Mouse (Mus musculus) neural tube, embryonic 12.5 days (tissue): ENCODE data around the gene Dlgap4. TPM values are rescaled to one million over a fixed set of nuclear protein-coding genes. Genes with fewer than 3 reads are reported as not detected.

Source experiments
- ATAC-seq: fragments of 200-750 bp; cut with Nextera tagmentation; 2 replicates; pipeline ENCODE4 v1.8.0; 2017; ENCODE audit warnings: low read depth, mild to moderate bottlenecking, moderate TSS enrichment, moderate library complexity; ENCODE audit not compliant: low FRiP score
- H3K27ac ChIP-seq: fragments of 300-500 bp; sonication (generic); 2 replicates; pipeline ENCODE4 v1.5.1; 2016
- H3K27me3 ChIP-seq: fragments of 300-500 bp; sonication (generic); replicated peaks from 2 replicates; pipeline ENCODE4 v1.6.1; 2016; ENCODE audit warnings: mild to moderate bottlenecking
- H3K36me3 ChIP-seq: fragments of 300-500 bp; sonication (generic); 2 replicates; pipeline ENCODE4 v1.6.1; 2016; ENCODE audit warnings: mild to moderate bottlenecking
- H3K4me1 ChIP-seq: fragments of 300-500 bp; sonication (generic); 2 replicates; pipeline ENCODE4 v1.6.1; 2016
- H3K4me2 ChIP-seq: fragments of 300-500 bp; sonication (generic); replicated peaks from 2 replicates; pipeline ENCODE4 v1.6.1; 2016; ENCODE audit warnings: mild to moderate bottlenecking
- H3K4me3 ChIP-seq: fragments of 300-500 bp; sonication (generic); 2 replicates; pipeline ENCODE4 v1.5.1; 2016
- H3K9ac ChIP-seq: fragments of 300-500 bp; sonication (generic); 2 replicates; pipeline ENCODE4 v1.6.1; 2016; ENCODE audit warnings: mild to moderate bottlenecking
- H3K9me3 ChIP-seq: fragments of 300-500 bp; sonication (generic); 2 replicates; pipeline ENCODE4 v1.6.1; 2016; ENCODE audit warnings: mild to moderate bottlenecking
- WGBS: fragments of 180-500 bp; shearing (Covaris S2); methylation state at CpG from one replicate; pipeline ENCODE4 v1.1.7; 2016; 5-methylcytosine and 5-hydroxymethylcytosine counted together
- polyA plus RNA-seq: library from polyadenylated mRNA; unstranded; fragments of >200 nt; fragmentation: Nextera tagmentation; extraction: Ambion mirVana; gene quantifications from 2 replicates; pipeline ENCODE4 v1.2.1, GENCODE M21; 2016

The Dlgap4 gene
- polyA plus RNA-seq, 1 experiment from 2014 or later: 197 TPM

GRCm38 (mm10) chr2:156646877-156647276 is 33.4 kb downstream of the Dlgap4 start:
- H3K4me1 ChIP-seq: peaks cover 12% of the 10 kb centered on the region
- no peaks in the 10 kb centered on the region for H3K36me3 ChIP-seq
- H3K27ac ChIP-seq: no peak overlapping the region
- no peak for ATAC-seq
- no peak overlapping the region for H3K4me2 ChIP-seq
- H3K9me3 ChIP-seq: no peaks in the 10 kb centered on the region
- H3K4me3 ChIP-seq: no peak overlapping the region
- WGBS: 83% methylated on average over 5 of the region's 5 CpGs
- no peaks in the 10 kb centered on the region; the same call in 1 of the 2 replicates for H3K27me3 ChIP-seq
- H3K9ac ChIP-seq: no peak overlapping the region

GRCm38 (mm10) chr2:156648042-156648441 is 34.5 kb downstream of the Dlgap4 start:
- H3K4me3 ChIP-seq: no peak overlapping the region
- 77% methylated on average over 5 of the region's 5 CpGs for WGBS
- H3K27ac ChIP-seq: no peak overlapping the region
- no peaks in the 10 kb centered on the region for H3K36me3 ChIP-seq
- no peak overlapping the region for H3K9ac ChIP-seq
- peaks cover 12% of the 10 kb centered on the region for H3K4me1 ChIP-seq
- no peak for ATAC-seq
- no peak overlapping the region for H3K4me2 ChIP-seq
- no peaks in the 10 kb centered on the region for H3K9me3 ChIP-seq
- no peaks in the 10 kb centered on the region; the same call in 1 of the 2 replicates for H3K27me3 ChIP-seq

DNA sequence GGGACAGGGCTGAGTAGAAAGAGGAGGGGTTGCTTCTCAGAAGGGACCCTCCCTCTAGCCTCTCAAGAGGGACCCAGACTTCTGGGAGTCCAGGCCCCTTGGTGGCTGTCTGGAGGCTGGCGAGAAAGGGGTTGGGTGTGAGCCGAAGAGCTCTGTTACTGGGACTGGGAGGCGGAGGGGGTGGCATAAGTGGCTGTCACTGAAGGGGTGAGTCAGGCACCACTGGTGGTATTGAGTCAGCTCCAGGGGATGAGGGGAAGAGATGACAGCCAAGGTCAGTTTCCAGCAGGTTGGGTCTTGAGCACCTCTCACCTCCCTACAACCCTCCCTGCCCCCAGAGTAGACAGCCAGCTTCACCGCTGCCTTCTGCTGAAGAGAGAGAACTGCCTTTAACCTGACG is 35.9 kb downstream of the Dlgap4 start:
- no peak overlapping the region for H3K4me2 ChIP-seq
- no peaks in the 10 kb centered on the region for H3K9me3 ChIP-seq
- H3K27me3 ChIP-seq: no peaks in the 10 kb centered on the region; the same call in 1 of the 2 replicates
- H3K9ac ChIP-seq: no peak overlapping the region
- WGBS: 88% methylated on average over 5 of the region's 5 CpGs
- no peak overlapping the region for H3K27ac ChIP-seq
- no peak for ATAC-seq
- H3K36me3 ChIP-seq: no peaks in the 10 kb centered on the region
- no peak overlapping the region for H3K4me3 ChIP-seq
- H3K4me1 ChIP-seq: peaks cover 12% of the 10 kb centered on the region

GRCm38 (mm10) chr2:156651019-156651418 is 37.5 kb downstream of the Dlgap4 start:
- H3K4me2 ChIP-seq: no peak overlapping the region
- no peak overlapping the region for H3K27ac ChIP-seq
- H3K27me3 ChIP-seq: no peaks in the 10 kb centered on the region; the same call in 1 of the 2 replicates
- 48% methylated on average over 6 of the region's 6 CpGs for WGBS
- H3K4me3 ChIP-seq: no peak overlapping the region
- H3K9me3 ChIP-seq: no peaks in the 10 kb centered on the region
- no peaks in the 10 kb centered on the region for H3K36me3 ChIP-seq
- ATAC-seq: 0 out of 2 replicates have a peak, but pooled peaks have one; percentile 29
- peaks cover 12% of the 10 kb centered on the region for H3K4me1 ChIP-seq
- no peak overlapping the region for H3K9ac ChIP-seq

- H3K9me3 ChIP-seq: no peaks in the 10 kb centered on the region
- H3K27me3 ChIP-seq: no peaks in the 10 kb centered on the region; the same call in 1 of the 2 replicates
- 7% methylated on average over 8 of the region's 8 CpGs for WGBS
- H3K4me2 ChIP-seq: no peak overlapping the region
- peaks cover 12% of the 10 kb centered on the region for H3K4me1 ChIP-seq
- ATAC-seq: no peak
- H3K9ac ChIP-seq: no peak overlapping the region
- H3K36me3 ChIP-seq: no peaks in the 10 kb centered on the region
- H3K27ac ChIP-seq: no peak overlapping the region
- H3K4me3 ChIP-seq: no peak overlapping the region
These were observed 39.3 kb downstream of the Dlgap4 start for GRCm38 (mm10) chr2:156652841-156653240.

DNA sequence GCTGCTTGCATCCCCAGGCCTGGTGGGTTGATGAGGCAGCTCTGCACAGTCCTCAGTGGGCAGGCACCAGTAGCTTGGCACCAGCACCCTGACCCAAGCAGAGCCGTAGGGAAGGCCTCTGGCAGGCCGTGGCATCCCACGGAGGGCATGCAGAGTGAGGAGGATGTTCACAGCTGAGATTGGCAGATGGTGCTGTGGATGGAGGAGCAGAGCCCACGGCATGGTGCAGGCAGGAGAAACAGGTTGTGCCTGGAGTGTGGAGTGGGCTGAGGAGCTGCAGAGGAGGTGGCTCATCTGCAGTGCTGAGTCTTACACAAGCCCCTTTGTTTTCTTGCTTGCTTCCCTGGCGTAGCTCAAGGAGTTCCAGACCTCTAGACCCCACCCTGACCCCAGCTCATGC is 40.6 kb downstream of the Dlgap4 start:
- Histone ChIP-seq H3K27ac (no peak overlapping the region), H3K4me3 (no peak overlapping the region), H3K27me3 (no peaks in the 10 kb centered on the region; the same call in 1 of the 2 replicates), H3K9ac (no peak overlapping the region), H3K4me2 (no peak overlapping the region), H3K36me3 (no peaks in the 10 kb centered on the region), H3K9me3 (no peaks in the 10 kb centered on the region), H3K4me1 (peaks cover 12% of the 10 kb centered on the region)
- WGBS: 82% methylated on average over 5 of the region's 5 CpGs
- no peak for ATAC-seq

GRCm38 (mm10) chr2:156655626-156656025 is 42.1 kb downstream of the Dlgap4 start:
- no peak for ATAC-seq
- H3K4me2 ChIP-seq: no peak overlapping the region
- H3K4me1 ChIP-seq: peaks cover 7% of the 10 kb centered on the region
- no peaks in the 10 kb centered on the region for H3K36me3 ChIP-seq
- H3K27ac ChIP-seq: no peak overlapping the region
- no peak overlapping the region for H3K4me3 ChIP-seq
- no peak overlapping the region for H3K9ac ChIP-seq
- H3K9me3 ChIP-seq: no peaks in the 10 kb centered on the region
- H3K27me3 ChIP-seq: no peaks in the 10 kb centered on the region; the same call in 1 of the 2 replicates
- 67% methylated on average over 5 of the region's 5 CpGs for WGBS

- no peak for ATAC-seq
- 89% methylated on average over 8 of the region's 8 CpGs for WGBS
These were observed 44.0 kb downstream of the Dlgap4 start for GRCm38 (mm10) chr2:156657522-156657921.

GRCm38 (mm10) chr2:156658221-156658620 is 44.7 kb downstream of the Dlgap4 start:
- no peak overlapping the region for H3K4me3 ChIP-seq
- no peaks in the 10 kb centered on the region for H3K4me1 ChIP-seq
- ATAC-seq: no peak
- 85% methylated on average over 10 of the region's 10 CpGs for WGBS
- H3K27ac ChIP-seq: no peak overlapping the region
- no peaks in the 10 kb centered on the region for H3K36me3 ChIP-seq
- H3K9ac ChIP-seq: no peak overlapping the region
- H3K9me3 ChIP-seq: no peaks in the 10 kb centered on the region
- no peak overlapping the region for H3K4me2 ChIP-seq
- H3K27me3 ChIP-seq: no peaks in the 10 kb centered on the region

More at GRCm38 (mm10) chr2:156657522-156657921, 44.0 kb downstream of the Dlgap4 start:
- Histone ChIP-seq H3K9me3 (no peaks in the 10 kb centered on the region), H3K27ac (no peak overlapping the region), H3K4me2 (no peak overlapping the region), H3K9ac (no peak overlapping the region), H3K27me3 (no peaks in the 10 kb centered on the region), H3K4me1 (no peaks in the 10 kb centered on the region), H3K36me3 (no peaks in the 10 kb centered on the region), H3K4me3 (no peak overlapping the region)

DNA sequence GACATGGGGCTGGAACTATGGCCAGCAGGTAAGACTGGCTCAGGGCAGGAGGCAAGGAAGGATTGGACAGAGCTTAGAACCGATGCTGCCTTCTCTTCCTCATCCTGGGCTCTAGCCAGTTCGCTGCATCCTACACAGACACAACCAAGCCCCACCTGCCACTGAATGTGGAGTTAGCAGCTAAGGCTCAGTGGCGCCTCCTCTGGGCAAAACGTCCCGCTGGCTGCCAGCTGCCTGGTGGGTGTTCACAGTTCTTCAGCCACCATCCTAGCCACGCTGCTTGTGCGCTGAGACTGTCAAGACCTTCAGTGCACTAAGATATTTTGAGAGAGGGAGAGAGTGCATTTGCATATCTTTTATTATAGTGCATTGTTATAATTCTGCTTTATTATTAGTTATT is 45.2 kb downstream of the Dlgap4 start:
- Histone ChIP-seq H3K9me3 (no peaks in the 10 kb centered on the region), H3K36me3 (no peaks in the 10 kb centered on the region), H3K4me3 (no peak overlapping the region), H3K27me3 (no peaks in the 10 kb centered on the region), H3K27ac (no peak overlapping the region), H3K4me2 (no peak overlapping the region), H3K9ac (no peak overlapping the region), H3K4me1 (no peaks in the 10 kb centered on the region)
- 63% methylated on average over 7 of the region's 7 CpGs for WGBS
- no peak for ATAC-seq

- Histone ChIP-seq H3K27ac (no peak overlapping the region), H3K4me3 (no peak overlapping the region), H3K27me3 (no peaks in the 10 kb centered on the region), H3K4me1 (0 out of 2 replicates have a peak, but pooled peaks cover 7% of the 10 kb centered on the region), H3K9me3 (no peaks in the 10 kb centered on the region), H3K36me3 (no peaks in the 10 kb centered on the region), H3K4me2 (no peak overlapping the region), H3K9ac (no peak overlapping the region)
- no peak for ATAC-seq
- WGBS: 78% methylated on average over 6 of the region's 6 CpGs
These were observed 46.5 kb downstream of the Dlgap4 start for GRCm38 (mm10) chr2:156659981-156660380.

DNA sequence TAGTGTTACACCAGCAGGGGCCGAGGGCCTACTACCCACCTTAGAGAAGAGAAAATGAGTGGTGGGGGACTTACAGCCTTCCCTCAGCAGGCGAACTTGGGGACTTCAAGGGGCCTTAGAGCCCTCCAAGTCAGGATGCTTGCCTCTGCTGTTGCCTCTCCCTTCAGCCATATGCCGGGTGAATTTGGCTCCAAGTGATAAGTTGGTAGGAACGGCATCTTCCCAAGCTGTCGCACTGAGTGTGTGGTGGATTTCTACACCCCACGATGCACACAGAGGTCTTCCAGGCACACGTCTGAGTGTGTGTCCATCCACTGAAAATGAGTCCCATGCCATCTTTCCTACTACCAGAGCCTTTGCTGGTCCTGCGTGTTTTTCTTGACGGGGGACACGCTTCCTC is 49.7 kb downstream of the Dlgap4 start:
- Histone ChIP-seq H3K4me1 (peaks cover 21% of the 10 kb centered on the region), H3K27me3 (no peaks in the 10 kb centered on the region), H3K4me3 (no peak overlapping the region), H3K36me3 (no peaks in the 10 kb centered on the region), H3K9me3 (no peaks in the 10 kb centered on the region), H3K9ac (no peak overlapping the region), H3K27ac (no peak overlapping the region), H3K4me2 (no peak overlapping the region)
- 90% methylated on average over 10 of the region's 10 CpGs for WGBS
- ATAC-seq: no peak

DNA sequence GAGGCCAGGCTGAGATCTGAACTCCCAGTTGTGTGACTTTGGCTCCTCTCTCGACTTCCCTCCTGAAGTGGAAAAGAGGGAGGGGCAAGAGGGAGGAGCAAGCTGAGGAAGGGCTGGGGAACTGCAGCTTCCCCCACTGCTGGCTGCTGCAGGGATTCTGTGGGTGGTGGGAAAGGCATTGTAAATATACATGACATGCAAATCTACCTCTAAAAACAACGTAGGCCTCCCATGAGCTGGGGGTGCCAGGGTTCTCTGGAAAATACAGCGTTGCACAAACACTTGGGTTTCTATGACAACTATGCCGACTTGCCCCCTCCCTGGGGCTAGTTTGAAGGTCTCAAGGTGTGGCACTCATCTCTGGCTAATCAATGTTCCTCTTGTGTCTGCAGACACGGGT is 50.9 kb downstream of the Dlgap4 start:
- no peak overlapping the region for H3K27ac ChIP-seq
- 21% methylated on average over 5 of the region's 5 CpGs for WGBS
- peaks cover 21% of the 10 kb centered on the region for H3K4me1 ChIP-seq
- no peak for ATAC-seq
- no peaks in the 10 kb centered on the region for H3K9me3 ChIP-seq
- no peak overlapping the region for H3K9ac ChIP-seq
- H3K27me3 ChIP-seq: no peaks in the 10 kb centered on the region
- H3K4me3 ChIP-seq: no peak overlapping the region
- H3K36me3 ChIP-seq: no peaks in the 10 kb centered on the region
- no peak overlapping the region for H3K4me2 ChIP-seq
